Mouse (Mus musculus): ENCODE results near the gene Alkbh6.

DNA sequence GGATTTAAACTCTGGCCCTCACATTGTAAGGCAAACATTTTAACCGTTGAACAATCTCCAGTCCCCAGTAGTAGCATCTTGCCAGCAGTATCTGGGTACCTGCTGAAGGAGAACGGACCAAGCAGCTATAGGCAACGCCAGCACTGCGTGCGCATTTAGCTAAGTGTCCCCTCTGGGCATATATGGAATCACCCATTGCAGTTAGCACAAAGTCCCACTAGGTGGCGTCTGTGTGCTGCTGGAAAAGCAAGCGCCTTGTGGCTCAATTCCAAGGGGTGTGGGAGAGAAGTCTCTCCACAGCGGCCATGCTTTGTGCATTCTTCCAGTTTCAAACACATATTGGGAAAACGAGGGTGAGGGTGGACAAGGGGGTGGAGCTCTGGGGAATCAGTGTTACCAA, 27.9 kb downstream of the Alkbh6 start:
- TF ChIP-seq CTCF (IDR thresholded peaks at IDR 0.05; ENCODE audit: insufficient read depth, low read length) = peak; percentile 88
- TF ChIP-seq POLR2A (IDR thresholded peaks at IDR 0.05; ENCODE audit: borderline replicate concordance, extremely low read depth, low read depth, low read length) = no peak
